8 mouse cellular contexts compared by ENCODE assay signal in the genomic region with DNA sequence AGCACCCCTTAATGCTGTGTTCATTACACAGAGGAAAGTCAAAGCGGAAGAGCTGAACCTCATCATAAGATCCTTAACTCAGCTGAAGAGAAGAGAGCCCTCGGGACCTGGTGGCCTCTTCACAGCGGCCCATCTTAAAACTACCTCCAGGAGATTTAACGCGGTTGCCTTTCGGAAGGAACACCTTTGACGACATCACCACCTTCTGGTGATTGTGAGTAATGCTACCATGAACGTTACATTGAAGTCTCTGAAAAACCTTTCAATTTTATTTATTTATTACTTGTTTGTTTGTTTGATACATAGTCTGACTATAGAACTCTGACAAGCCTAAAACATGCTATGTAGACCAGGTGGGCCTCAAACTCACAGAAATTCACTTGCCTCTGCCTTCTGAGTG. TPM values are rescaled to one million over a fixed set of nuclear protein-coding genes. Genes with fewer than 3 reads are reported as not detected.
DNase-seq lines count a peak whose midpoint lies in the region; ATAC-seq and TF ChIP-seq lines count a peak whose summit lies in the region.

No protein-coding gene starts in this region.

- no peak for TF ChIP-seq POLR2A in cerebellum, adult 2 months (IDR thresholded peaks at IDR 0.05; ENCODE audit: borderline replicate concordance, insufficient read depth, low read length)
- TF ChIP-seq POLR2A in liver, adult 2 months (IDR thresholded peaks at IDR 0.05; ENCODE audit: extremely low read depth, insufficient read depth, low read length), result no peak
- no peak for TF ChIP-seq POLR2A in embryonic fibroblast, embryonic 13.5 days (IDR thresholded peaks at IDR 0.05; ENCODE audit: low read depth, low read length)

- peak; percentile 45 to 55 for DNase-seq in cerebellum, adult 2 months
- peak; percentile 43 for DNase-seq in liver, adult 2 months (ENCODE audit: extremely low read depth, low read depth, low spot score)
- DNase-seq in liver, embryonic 11.5 days (ENCODE audit: low spot score), result no peak
- peak; percentile 63 for DNase-seq in adrenal gland, postnatal 14 days
- peak; percentile 75 for DNase-seq in thymus, postnatal 4 days

- no peaks in the 10 kb centered on the region for H3K27me3 ChIP-seq in cerebellum, adult 2 months (ENCODE audit: control insufficient read depth, insufficient read depth, low read length)
- no peaks in the 10 kb centered on the region for H3K27me3 ChIP-seq in liver, adult 2 months (ENCODE audit: control insufficient read depth, insufficient read depth, low read length)
- H3K27me3 ChIP-seq in liver, embryonic 11.5 days (replicated peaks; ENCODE audit: control insufficient read depth, insufficient read depth, low read length), result no peaks in the 10 kb centered on the region
- H3K27me3 ChIP-seq in megakaryocyte, embryonic 14.5 days (replicated peaks), result peaks cover 6% of the 10 kb centered on the region

- WGBS in cerebellum, adult 2 months, result 6% methylated on average over 8 of the region's 8 CpGs
- WGBS in liver, adult 2 months, result 13% methylated on average over 8 of the region's 8 CpGs
- WGBS in liver, embryonic 11.5 days, result 7% methylated on average over 8 of the region's 8 CpGs

- H3K4me2 ChIP-seq in liver, embryonic 11.5 days, result no peak overlapping the region

- no peak overlapping the region for H3K4me3 ChIP-seq in cerebellum, adult 2 months (replicated peaks; ENCODE audit: insufficient read depth, low read depth, low read length)
- no peak overlapping the region for H3K4me3 ChIP-seq in liver, adult 2 months (ENCODE audit: insufficient read depth, low read depth, low read length)
- no peak overlapping the region for H3K4me3 ChIP-seq in liver, embryonic 11.5 days (ENCODE audit: low read depth, low read length)
- H3K4me3 ChIP-seq in embryonic fibroblast, embryonic 13.5 days (ENCODE audit: insufficient read depth, low read length), result no peak overlapping the region
- peak overlapping the region; percentile 76 for H3K4me3 ChIP-seq in megakaryocyte, embryonic 14.5 days (replicated peaks)

- H3K4me1 ChIP-seq in cerebellum, adult 2 months (ENCODE audit: control insufficient read depth, insufficient read depth, low read length), result no peaks in the 10 kb centered on the region
- no peaks in the 10 kb centered on the region; the same call in 1 of the 2 replicates for H3K4me1 ChIP-seq in liver, adult 2 months (ENCODE audit: control insufficient read depth, insufficient read depth, low read length)
- H3K4me1 ChIP-seq in liver, embryonic 11.5 days (replicated peaks; ENCODE audit: control insufficient read depth, insufficient read depth, low read length), result peaks cover 10% of the 10 kb centered on the region
- H3K4me1 ChIP-seq in embryonic fibroblast, embryonic 13.5 days (ENCODE audit: control insufficient read depth, insufficient read depth, low read length), result no peaks in the 10 kb centered on the region
- peaks cover 38% of the 10 kb centered on the region for H3K4me1 ChIP-seq in megakaryocyte, embryonic 14.5 days

- no peak overlapping the region for H3K9ac ChIP-seq in liver, adult 2 months (ENCODE audit: low read depth, low read length)
- no peak overlapping the region for H3K9ac ChIP-seq in liver, embryonic 11.5 days (ENCODE audit: low read depth, low read length)

- no peaks in the 10 kb centered on the region for H3K79me2 ChIP-seq in liver, adult 2 months (ENCODE audit: control insufficient read depth, insufficient read depth, low read length)

- H3K36me3 ChIP-seq in liver, adult 2 months (ENCODE audit: control insufficient read depth, insufficient read depth, low read length), result no peaks in the 10 kb centered on the region
- H3K36me3 ChIP-seq in liver, embryonic 11.5 days (ENCODE audit: control insufficient read depth, insufficient read depth, low read length), result no peaks in the 10 kb centered on the region
- no peaks in the 10 kb centered on the region for H3K36me3 ChIP-seq in megakaryocyte, embryonic 14.5 days (replicated peaks; ENCODE audit: low read length)

- peak; percentile 54; the same call in 1 of the 2 replicates for TF ChIP-seq CTCF in cerebellum, adult 2 months (IDR thresholded peaks at IDR 0.05; ENCODE audit: borderline replicate concordance, insufficient read depth, low read depth, low read length)
- TF ChIP-seq CTCF in liver, adult 2 months (IDR thresholded peaks at IDR 0.05; ENCODE audit: low read depth, low read length), result peak; percentile 52
- TF ChIP-seq CTCF in embryonic fibroblast, embryonic 13.5 days (IDR thresholded peaks at IDR 0.05; ENCODE audit: borderline replicate concordance, insufficient read depth, low read length), result peak; percentile 17; the same call in 1 of the 2 replicates

- no peaks in the 10 kb centered on the region for H3K9me3 ChIP-seq in liver, embryonic 11.5 days (ENCODE audit: control insufficient read depth, low read length)
- no peaks in the 10 kb centered on the region for H3K9me3 ChIP-seq in megakaryocyte, embryonic 14.5 days

- no peak overlapping the region for H3K27ac ChIP-seq in cerebellum, adult 2 months (ENCODE audit: insufficient read depth, low read length)
- H3K27ac ChIP-seq in liver, adult 2 months (replicated peaks; ENCODE audit: insufficient read depth, low read depth, low read length), result no peak overlapping the region
- no peak overlapping the region for H3K27ac ChIP-seq in liver, embryonic 11.5 days (ENCODE audit: low read depth, low read length)
- no peak overlapping the region for H3K27ac ChIP-seq in embryonic fibroblast, embryonic 13.5 days (ENCODE audit: insufficient read depth, low read length)

- ATAC-seq in cerebellum, adult (ENCODE audit: insufficient number of reproducible peaks, low FRiP score, low TSS enrichment), result no peak
- no peak for ATAC-seq in liver, embryonic 11.5 days (replicated peaks; ENCODE audit: low FRiP score)

RNA-seq across cellular contexts. Expression of a gene that starts 8.4 kb away (rescaled TPM):
- 30.0 and 30.5 TPM in 2 replicates for polyA plus RNA-seq in cerebellum, adult 2 months (2012; rRNA removed)
- 11.3 and 11.6 TPM in 2 replicates for total RNA-seq in liver, adult 2 months (2014; rRNA removed)
- polyA plus RNA-seq in liver, adult 2 months (2012; rRNA removed), result 4.9 and 5.8 TPM in 2 replicates
- 27.8 and 32.2 TPM in 2 replicates for polyA plus RNA-seq in liver, embryonic 11.5 days (2014; fragmentation: Nextera tagmentation; extraction: Ambion mirVana)
- 32.6 and 33.8 TPM in 2 replicates for total RNA-seq in adrenal gland, postnatal 14 days (2021)
- 33.5 and 38.8 TPM in 2 replicates for polyA plus RNA-seq in embryonic fibroblast, embryonic 13.5 days (2011; ENCODE audit: insufficient read length, low read depth, missing spikeins)
- polyA plus RNA-seq in megakaryocyte, embryonic 14.5 days (2012; ENCODE audit: insufficient read depth, low replicate concordance), result 9.4 and 13.8 TPM in 2 replicates

RNA-seq across cellular contexts. Expression of a gene that starts 43.1 kb away (rescaled TPM):
- 0.32 and 0.38 TPM in 2 replicates for polyA plus RNA-seq in cerebellum, adult 2 months (2012; rRNA removed)
- 1.2 and 1.3 TPM in 2 replicates for total RNA-seq in liver, adult 2 months (2014; rRNA removed)
- 0.86 and 1.6 TPM in 2 replicates for polyA plus RNA-seq in liver, adult 2 months (2012; rRNA removed)
- polyA plus RNA-seq in liver, embryonic 11.5 days (2014; fragmentation: Nextera tagmentation; extraction: Ambion mirVana), result 0.23 and 0.73 TPM in 2 replicates
- 0.78 and 1.8 TPM in 2 replicates for total RNA-seq in adrenal gland, postnatal 14 days (2021)
- polyA plus RNA-seq in embryonic fibroblast, embryonic 13.5 days (2011; ENCODE audit: insufficient read length, low read depth, missing spikeins), result not detected in 2 replicates
- 4.8 TPM in 1 of 2 replicates, not detected in the other for polyA plus RNA-seq in megakaryocyte, embryonic 14.5 days (2012; ENCODE audit: insufficient read depth, low replicate concordance)

RNA-seq across cellular contexts. Expression of a gene that starts 46.5 kb away (rescaled TPM):
- 88.6 and 89.0 TPM in 2 replicates for polyA plus RNA-seq in cerebellum, adult 2 months (2012; rRNA removed)
- 13.6 and 15.2 TPM in 2 replicates for total RNA-seq in liver, adult 2 months (2014; rRNA removed)
- polyA plus RNA-seq in liver, adult 2 months (2012; rRNA removed), result 5.7 and 6.9 TPM in 2 replicates
- 33.1 and 34.9 TPM in 2 replicates for polyA plus RNA-seq in liver, embryonic 11.5 days (2014; fragmentation: Nextera tagmentation; extraction: Ambion mirVana)
- total RNA-seq in adrenal gland, postnatal 14 days (2021), result 49.7 and 53.3 TPM in 2 replicates
- 71.8 and 72.4 TPM in 2 replicates for polyA plus RNA-seq in embryonic fibroblast, embryonic 13.5 days (2011; ENCODE audit: insufficient read length, low read depth, missing spikeins)
- polyA plus RNA-seq in megakaryocyte, embryonic 14.5 days (2012; ENCODE audit: insufficient read depth, low replicate concordance), result 4.9 and 5.3 TPM in 2 replicates
